Mouse (Mus musculus) gastrocnemius, adult 2 months (tissue): ENCODE results near the gene Synrg. TPM values are rescaled to one million over a fixed set of nuclear protein-coding genes. Genes with fewer than 3 reads are reported as not detected.

Experiments
- DNase-seq: peaks from one replicate; pipeline ENCODE4 v3.0.0; 2022
- H3K27ac ChIP-seq: fragments of 200-600 bp; 2 replicates; pipeline ENCODE4 v1.8.1; 2022; ENCODE audit warnings: mild to moderate bottlenecking
- H3K4me3 ChIP-seq: fragments of 200-600 bp; 2 replicates; pipeline ENCODE4 v1.8.1; 2022; ENCODE audit warnings: mild to moderate bottlenecking, moderate library complexity
- CTCF ChIP-seq: fragments of 200-600 bp; IDR thresholded peaks from 2 replicates; pipeline ENCODE4 v1.8.1; 2022; ENCODE audit warnings: antibody characterized with exemption, mild to moderate bottlenecking, moderate library complexity
- intact Hi-C: fragments of 180-260 bp; cut with DNase I; formaldehyde crosslinking; loops from one replicate; pipeline ENCODE4 v1.15.1; 2025
- total RNA-seq, 2 experiments: library from RNA; stranded (reverse); gene quantifications; 2 replicates each; pipeline ENCODE4 v1.2.3; 2021

Gene Synrg
- total RNA-seq, 2 experiments from 2014 or later: 40.8 to 41.8 TPM

DNA sequence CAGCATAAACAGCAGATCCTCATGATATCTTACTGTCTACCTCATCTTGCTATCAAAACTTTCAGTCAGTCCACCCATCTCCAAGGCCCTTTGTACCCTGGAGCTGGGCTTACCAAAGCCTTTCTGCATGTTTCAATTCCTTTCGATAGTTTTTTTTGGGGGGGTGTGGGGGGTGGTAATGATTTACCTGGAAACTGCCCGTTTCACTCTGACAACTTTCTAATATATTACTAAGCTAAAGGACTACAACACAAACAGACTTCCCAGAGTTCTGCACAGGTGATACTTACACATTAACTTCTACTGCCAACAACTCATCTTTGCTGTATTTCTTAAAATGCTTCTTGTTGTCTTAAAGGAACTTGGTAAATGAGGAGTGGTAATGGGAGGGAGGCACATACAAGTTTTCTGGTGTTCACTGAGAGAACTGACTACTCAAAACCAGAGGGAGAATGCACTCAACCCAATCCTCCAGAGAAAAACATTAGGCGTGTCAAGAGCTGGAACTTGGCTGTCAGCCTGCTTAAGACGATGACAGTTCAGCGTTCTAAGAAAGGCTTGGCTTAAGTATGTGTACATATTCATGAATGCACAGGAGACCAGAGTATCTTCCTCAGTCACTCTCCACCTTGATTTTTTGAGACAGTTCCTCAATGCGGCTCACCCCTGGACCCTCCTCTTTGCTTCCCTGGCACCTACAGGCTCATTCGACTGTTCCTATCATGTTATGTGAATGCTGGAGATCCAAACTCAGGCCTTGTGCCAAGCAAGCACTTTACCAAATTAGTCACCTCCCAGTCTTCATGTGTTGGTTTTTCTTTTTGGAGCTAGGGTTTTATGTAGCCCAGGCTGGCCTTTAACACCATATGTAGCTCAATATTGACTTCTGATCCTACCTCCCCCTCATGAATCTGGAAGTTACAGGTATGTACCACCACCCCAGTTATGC is 109.9 kb downstream of the Synrg start:
- DNase-seq: peak; percentile 39
- Histone ChIP-seq H3K4me3 (no peak overlapping the region), H3K27ac (peak overlapping the region; percentile 63)
- no peak for TF ChIP-seq CTCF
- intact Hi-C loops: no loop called here

DNA sequence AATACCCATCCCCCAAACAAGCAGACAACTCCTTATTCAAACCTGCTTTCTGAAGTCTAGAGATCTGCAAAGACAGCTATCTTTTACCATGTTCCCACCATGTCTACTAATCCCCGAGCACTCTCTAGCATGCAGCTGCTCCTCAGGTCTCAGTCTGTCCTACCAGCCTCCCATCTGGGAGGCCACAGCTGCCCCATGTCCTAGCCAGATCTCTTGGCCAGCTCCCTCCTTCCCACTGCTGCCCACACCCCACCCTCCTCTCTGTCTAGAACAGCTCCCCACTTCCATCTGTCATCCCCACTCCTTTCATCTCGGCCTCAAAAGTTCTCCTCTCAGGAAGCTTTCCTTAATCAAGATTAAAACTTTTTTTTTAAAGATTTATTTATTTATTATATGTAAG is 112.8 kb downstream of the Synrg start:
- no peak overlapping the region for H3K4me3 ChIP-seq
- peak overlapping the region; percentile 31; the same call in 1 of the 2 replicates for H3K27ac ChIP-seq
- intact Hi-C loops: no loop called here
- peak; percentile 37 for DNase-seq
- no peak for TF ChIP-seq CTCF

DNA sequence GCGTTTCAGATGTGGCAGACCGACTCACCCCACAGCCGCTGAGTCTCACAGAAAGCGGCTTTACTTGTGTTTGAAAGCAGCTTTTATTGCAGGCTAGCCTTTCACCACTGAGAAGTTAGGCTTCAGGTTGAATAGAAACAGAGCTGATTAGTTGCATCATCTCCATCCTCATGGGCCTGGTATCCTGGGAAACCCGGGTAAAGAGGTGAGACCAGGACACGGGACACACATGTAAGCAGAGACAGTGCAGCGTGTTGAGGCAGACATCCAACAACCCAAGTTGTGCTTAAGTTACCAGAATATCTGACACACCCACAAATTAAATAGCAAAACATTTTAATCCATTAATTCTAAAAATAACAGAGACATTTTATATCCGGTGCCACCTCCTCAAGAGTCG is 114.4 kb downstream of the Synrg start:
- peak overlapping the region; percentile 25 for H3K4me3 ChIP-seq
- H3K27ac ChIP-seq: peak overlapping the region; percentile 83
- intact Hi-C loops: no loop called here
- peak; percentile 69 for DNase-seq
- no peak for TF ChIP-seq CTCF

DNA sequence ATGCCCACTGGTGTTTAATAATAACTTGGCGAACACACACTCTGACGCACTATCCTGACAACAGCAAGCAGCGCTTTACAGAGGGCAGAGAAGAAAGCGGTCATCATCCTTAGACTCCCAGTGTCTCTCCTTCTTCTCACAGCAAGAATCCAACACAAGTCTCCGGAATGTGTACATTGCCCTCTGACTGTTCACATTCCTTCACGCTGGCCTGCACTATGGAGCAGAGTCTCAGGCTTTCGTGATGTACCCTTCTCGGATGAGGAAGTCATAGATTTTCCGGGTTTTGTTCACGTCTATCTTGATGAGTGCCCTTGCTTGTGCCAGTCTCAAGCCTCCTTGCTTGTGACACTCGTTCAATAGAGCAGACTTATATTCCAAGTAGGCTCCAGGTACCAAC is 115.1 kb downstream of the Synrg start:
- intact Hi-C loops: no loop called here
- no peak for TF ChIP-seq CTCF
- peak overlapping the region; percentile 83 for H3K27ac ChIP-seq

DNA sequence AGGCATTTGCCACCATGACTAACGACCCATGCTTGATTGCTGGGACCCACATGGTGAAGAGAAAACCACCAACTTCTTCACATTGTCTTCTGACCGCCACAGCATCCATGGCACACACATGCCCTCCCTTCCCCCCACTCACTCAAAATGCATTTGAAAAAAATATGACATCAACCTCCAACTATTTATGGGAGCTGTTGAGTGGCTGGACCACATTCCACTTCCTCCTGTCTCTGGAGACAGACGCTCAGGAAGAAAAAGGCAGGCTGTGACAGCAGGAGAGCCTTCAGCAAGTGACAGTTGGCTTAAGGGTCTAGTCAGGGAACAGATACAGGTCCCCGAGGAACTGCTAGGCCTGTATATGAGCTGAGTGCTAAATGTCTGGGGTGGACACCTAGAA is 115.7 kb downstream of the Synrg start:
- TF ChIP-seq CTCF: no peak
- DNase-seq: no peak
- Histone ChIP-seq H3K27ac (peak overlapping the region; percentile 83), H3K4me3 (no peak overlapping the region)
- intact Hi-C loops: no loop called here

More for the DNA sequence above, 115.1 kb downstream of the Synrg start:
- no peak overlapping the region for H3K4me3 ChIP-seq
- no peak for DNase-seq

DNA sequence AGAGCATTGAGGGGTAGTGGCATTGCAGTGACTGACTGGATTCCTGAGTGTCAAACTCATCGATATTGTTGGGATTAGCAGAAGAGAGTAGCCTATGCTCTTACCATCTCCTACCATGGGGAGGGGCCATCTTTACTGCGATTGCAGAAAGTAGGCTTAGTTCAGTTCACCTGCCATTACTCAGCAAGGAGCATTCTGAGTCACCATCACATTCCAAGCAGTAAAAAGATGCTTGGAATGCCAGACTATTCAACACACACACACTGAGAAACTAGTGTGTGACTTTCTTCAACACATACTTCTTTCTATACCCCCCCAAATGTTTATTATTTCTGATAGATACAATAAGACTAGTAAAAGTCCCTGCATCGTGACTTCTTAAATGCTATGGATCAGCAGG is 116.1 kb downstream of the Synrg start:
- TF ChIP-seq CTCF: no peak
- peak overlapping the region; percentile 83; the same call in 1 of the 2 replicates for H3K27ac ChIP-seq
- H3K4me3 ChIP-seq: no peak overlapping the region
- intact Hi-C loops: no loop called here
- no peak for DNase-seq

DNA sequence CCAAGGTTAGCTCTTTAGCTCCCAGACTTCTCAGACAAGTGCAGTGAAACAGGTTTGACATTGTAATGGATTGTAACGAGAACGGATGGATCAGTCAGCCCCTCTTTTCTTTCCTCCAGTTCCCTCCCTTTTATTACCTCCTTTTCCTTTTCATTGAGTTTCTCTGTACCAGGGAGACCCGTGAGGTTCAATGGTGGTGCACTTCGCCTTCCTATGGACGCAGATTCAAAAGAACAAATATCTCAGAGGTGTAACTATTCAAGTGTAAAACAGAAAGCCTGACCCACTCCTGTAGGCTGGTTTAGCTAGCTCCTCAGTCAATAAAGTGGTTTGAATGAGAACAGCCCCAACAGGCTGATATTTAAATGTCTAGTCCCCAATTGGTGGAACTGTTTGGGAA is 117.7 kb downstream of the Synrg start:
- TF ChIP-seq CTCF: no peak
- intact Hi-C loops: no loop called here
- Histone ChIP-seq H3K27ac (no peak overlapping the region), H3K4me3 (no peak overlapping the region)
- no peak for DNase-seq

DNA sequence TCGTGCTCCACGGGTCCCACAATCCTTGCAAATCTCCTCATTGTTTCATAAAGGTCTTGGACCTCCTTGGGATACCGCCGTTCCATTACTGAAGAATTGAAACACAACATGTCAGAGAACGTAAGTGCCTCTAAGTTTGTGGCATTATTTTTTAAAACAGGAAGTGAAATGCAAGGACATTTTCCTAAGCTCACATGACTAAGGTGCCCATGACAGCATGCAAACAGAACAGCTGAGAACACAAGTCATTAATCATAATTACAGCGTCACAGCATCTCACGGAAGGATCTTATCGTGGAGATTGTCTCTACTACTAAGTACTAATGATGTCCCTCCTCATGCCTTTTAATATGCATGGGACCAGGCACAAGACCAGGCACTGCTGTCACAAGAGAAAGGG is 126.3 kb downstream of the Synrg start:
- intact Hi-C loops: no loop called here
- no peak for TF ChIP-seq CTCF
- no peak for DNase-seq
- H3K27ac ChIP-seq: no peak overlapping the region
- no peak overlapping the region for H3K4me3 ChIP-seq

Other genes starting within 250 kb of the Synrg start
- not detected for gene Wfdc21, start 217.5 kb upstream of the Synrg start, total RNA-seq
- 1 to 10 TPM; 8.5 to 9.2 TPM for gene Heatr6, start 210.7 kb upstream of the Synrg start, total RNA-seq
- not detected for gene Hnf1b, start 114.4 kb upstream of the Synrg start, total RNA-seq
- gene Ddx52, start 22.4 kb upstream of the Synrg start, total RNA-seq: 10 to 100 TPM in 1 of 2 experiments, 1 to 10 TPM in 1; 9.6 to 10.8 TPM
- 1 to 10 TPM; 6.1 to 7.9 TPM for gene Dusp14, start 104.8 kb downstream of the Synrg start, total RNA-seq
- gene Tada2a, start 165.2 kb downstream of the Synrg start, total RNA-seq: 10 to 100 TPM; 11.6 to 12.2 TPM
- 10 to 100 TPM; 14.9 to 22.8 TPM for gene Acaca, start 165.2 kb downstream of the Synrg start, total RNA-seq
- not detected for gene Gm11437, start 203.0 kb downstream of the Synrg start, total RNA-seq